Mouse (Mus musculus) G1E (cell line): ENCODE measurements around the gene Plpp4. TPM values are rescaled to one million over a fixed set of nuclear protein-coding genes. Genes with fewer than 3 reads are reported as not detected.

Experiments
- ATAC-seq: 2 replicates; pipeline ENCODE4 v1.8.0; 2016; ENCODE audit warnings: mild to moderate bottlenecking; ENCODE audit not compliant: insufficient number of reproducible peaks, poor library complexity, low FRiP score, severe bottlenecking; ENCODE audit errors: extremely low read depth
- DNase-seq: peaks from one replicate; pipeline ENCODE4 v3.0.0; 2012; ENCODE audit warnings: low spot score
- H3K27me3 ChIP-seq: 2 replicates; pipeline ENCODE4 v1.6.1; 2012; ENCODE audit warnings: mild to moderate bottlenecking, low read length, inconsistent platforms; ENCODE audit not compliant: insufficient read depth
- H3K36me3 ChIP-seq: replicated peaks from 2 replicates; pipeline ENCODE3; 2012; ENCODE audit warnings: mild to moderate bottlenecking, inconsistent platforms
- H3K4me1 ChIP-seq: 2 replicates; pipeline ENCODE4 v1.6.1; 2012; ENCODE audit warnings: low read depth, low read length, inconsistent platforms, mixed read lengths; ENCODE audit not compliant: insufficient read depth
- H3K4me3 ChIP-seq: 2 replicates; pipeline ENCODE4 v1.5.1; 2012; ENCODE audit warnings: low read depth, mild to moderate bottlenecking, inconsistent platforms, low read length, moderate library complexity, mixed read lengths
- H3K9me3 ChIP-seq: replicated peaks from 2 replicates; pipeline ENCODE4 v1.6.1; 2012; ENCODE audit warnings: inconsistent platforms
- CTCF ChIP-seq: IDR thresholded peaks from 2 replicates; pipeline ENCODE4 v1.5.1; 2012; ENCODE audit warnings: low read depth, low read length, inconsistent platforms, mixed read lengths
- GATA1 ChIP-seq: IDR thresholded peaks from 2 replicates; pipeline ENCODE4 v1.6.1; 2012; ENCODE audit warnings: borderline replicate concordance, low read length, inconsistent platforms, mixed read lengths
- GATA2 ChIP-seq: IDR thresholded peaks from 2 replicates; pipeline ENCODE4 v1.6.1; 2012; ENCODE audit warnings: low read depth, low read length, inconsistent platforms, borderline replicate concordance
- POLR2AphosphoS5 ChIP-seq: IDR thresholded peaks from 2 replicates; pipeline ENCODE4 v1.6.1; 2012; ENCODE audit warnings: low read depth, low read length, inconsistent platforms; ENCODE audit not compliant: insufficient replicate concordance
- TAL1 ChIP-seq: conservative IDR thresholded peaks from 2 replicates; pipeline ENCODE4 v1.6.1; 2012; ENCODE audit warnings: low read depth, low read length, inconsistent platforms, mixed read lengths
- polyA plus RNA-seq: library from polyadenylated mRNA; stranded (reverse); fragments of >175 nt; gene quantifications from 2 replicates; pipeline ENCODE4 v1.2.3, GENCODE M21; 2012
- total RNA-seq, 2 experiments: library from RNA; stranded (forward) in 1 of 2; stranded (reverse) in 1 of 2; fragments of 200-1000 nt in 1 of 2; fragments of >200 nt in 1 of 2; fragmentation: Nextera tagmentation in 1 of 2; gene quantifications; 2 replicates each; pipeline ENCODE4 v1.2.3; 2014 to 2017

The Plpp4 gene
- total and polyA plus RNA-seq, 3 experiments: not detected

DNA sequence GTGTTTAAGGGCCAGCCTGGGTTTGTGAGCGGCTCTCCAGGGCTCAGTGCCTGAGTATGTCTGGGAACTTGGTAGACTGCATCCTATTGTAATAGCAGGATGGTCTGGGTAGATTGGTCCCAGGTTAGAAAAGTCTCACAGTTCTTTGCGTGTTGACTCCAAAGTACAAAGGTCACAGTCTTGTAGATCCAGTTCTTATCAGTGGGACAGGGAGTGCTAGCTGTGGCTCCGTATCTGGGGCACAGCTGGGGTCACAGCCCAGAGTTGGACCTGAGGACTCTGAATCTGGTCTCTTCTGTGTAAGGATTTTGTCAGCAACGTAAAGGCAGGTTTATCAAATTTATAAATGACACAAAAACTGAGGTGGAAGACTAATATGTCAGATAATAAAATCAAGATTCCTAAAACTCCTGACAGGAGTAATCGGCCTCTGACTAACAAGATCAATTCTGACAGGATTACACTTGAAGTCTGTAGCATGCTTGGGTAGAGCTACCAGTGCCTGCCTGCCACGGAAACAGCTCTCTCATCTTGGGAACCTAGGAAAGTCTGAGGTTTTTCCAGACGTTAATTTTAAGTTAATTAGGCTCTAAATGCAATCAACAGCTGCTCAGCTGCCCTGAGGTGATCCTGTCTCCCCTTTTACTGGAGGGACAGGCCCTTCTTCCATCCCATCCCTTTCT, 28.5 kb downstream of the Plpp4 start:
- DNase-seq (no peak), ATAC-seq (no peak)
- H3K9me3 ChIP-seq: peaks cover 55% of the 10 kb centered on the region
- H3K36me3 ChIP-seq: no peaks in the 10 kb centered on the region
- no peaks in the 10 kb centered on the region for H3K27me3 ChIP-seq
- H3K4me3 ChIP-seq: no peak overlapping the region
- H3K4me1 ChIP-seq: no peaks in the 10 kb centered on the region
- TF ChIP-seq CTCF (no peak), GATA2 (no peak)

GRCm38 (mm10) chr7:129293211-129293610, 36.4 kb downstream of the Plpp4 start:
- H3K4me3 ChIP-seq: no peak overlapping the region
- ATAC-seq (no peak), DNase-seq (no peak)
- H3K27me3 ChIP-seq: no peaks in the 10 kb centered on the region
- no peaks in the 10 kb centered on the region for H3K36me3 ChIP-seq
- TF ChIP-seq TAL1 (no peak), CTCF (no peak), GATA1 (no peak)
- H3K4me1 ChIP-seq: no peaks in the 10 kb centered on the region
- H3K9me3 ChIP-seq: peaks cover 52% of the 10 kb centered on the region

GRCm38 (mm10) chr7:129301622-129302021, 44.8 kb downstream of the Plpp4 start:
- DNase-seq (no peak), ATAC-seq (no peak)
- Histone ChIP-seq H3K4me1 (no peaks in the 10 kb centered on the region), H3K9me3 (peaks cover 44% of the 10 kb centered on the region), H3K36me3 (no peaks in the 10 kb centered on the region), H3K4me3 (no peak overlapping the region), H3K27me3 (no peaks in the 10 kb centered on the region)
- TF ChIP-seq GATA1: no peak

DNA sequence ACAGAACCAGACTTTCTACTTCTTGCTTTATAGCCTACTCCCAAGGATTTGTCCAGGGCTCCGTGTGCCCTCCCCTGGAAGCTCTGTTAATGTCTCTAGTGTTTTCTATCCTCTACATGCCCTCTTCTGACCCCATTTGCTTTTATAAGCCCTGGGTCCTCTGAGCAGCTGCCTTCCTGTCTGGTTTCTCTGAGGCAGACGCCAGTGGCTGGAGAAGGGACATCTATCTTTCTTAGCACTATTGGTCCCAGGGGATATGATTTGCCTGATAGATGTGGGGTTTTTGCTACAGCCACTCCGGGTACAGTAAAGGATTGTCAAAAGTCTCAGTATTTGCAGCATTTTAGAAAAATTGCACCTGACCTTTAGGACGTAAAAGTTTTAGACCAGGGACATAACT, 46.5 kb downstream of the Plpp4 start:
- DNase-seq: no peak
- TF ChIP-seq GATA2: no peak
- no peak for TF ChIP-seq GATA1
- TF ChIP-seq CTCF: no peak
- Histone ChIP-seq H3K4me3 (no peak overlapping the region), H3K27me3 (no peaks in the 10 kb centered on the region), H3K36me3 (no peaks in the 10 kb centered on the region), H3K4me1 (no peaks in the 10 kb centered on the region), H3K9me3 (peaks cover 45% of the 10 kb centered on the region)
- ATAC-seq: no peak

DNA sequence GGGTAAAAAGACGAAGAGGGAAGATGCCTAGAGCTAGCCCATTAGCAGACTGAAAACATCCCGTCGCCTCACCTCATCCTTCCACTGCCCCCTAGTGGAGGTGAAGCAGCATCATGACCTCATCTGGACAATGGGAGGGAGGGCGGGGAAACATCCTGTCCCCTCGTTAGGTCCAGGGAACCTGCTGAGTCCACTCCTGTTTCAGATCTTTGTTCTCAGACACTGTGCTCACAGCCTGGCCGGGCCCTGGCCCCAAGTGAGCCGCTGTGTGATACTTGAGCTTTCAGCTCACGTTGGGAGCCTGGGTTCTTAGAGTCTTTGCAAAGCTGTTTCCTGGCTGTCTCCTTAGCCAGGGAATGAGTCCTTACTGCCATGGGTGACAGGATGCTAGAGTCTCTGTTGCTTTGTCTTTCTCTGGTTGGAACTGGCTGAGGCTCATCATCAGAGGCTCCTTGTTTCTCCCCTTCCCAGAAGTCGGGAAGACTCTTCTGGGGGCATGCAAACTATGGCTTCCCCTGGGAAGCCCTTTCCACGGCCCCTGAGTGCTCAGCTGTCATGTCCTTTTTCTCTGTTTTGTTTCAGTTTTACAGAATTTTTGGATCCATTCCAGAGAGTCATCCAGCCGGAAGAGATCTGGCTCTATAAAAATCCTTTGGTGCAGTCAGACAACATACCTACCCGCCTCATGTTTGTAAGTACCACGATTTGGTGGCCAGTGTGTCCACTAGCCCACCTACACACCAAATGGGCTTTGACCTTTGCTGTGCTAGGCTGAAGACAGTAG, 50.4 kb downstream of the Plpp4 start:
- ATAC-seq: no peak

DNA sequence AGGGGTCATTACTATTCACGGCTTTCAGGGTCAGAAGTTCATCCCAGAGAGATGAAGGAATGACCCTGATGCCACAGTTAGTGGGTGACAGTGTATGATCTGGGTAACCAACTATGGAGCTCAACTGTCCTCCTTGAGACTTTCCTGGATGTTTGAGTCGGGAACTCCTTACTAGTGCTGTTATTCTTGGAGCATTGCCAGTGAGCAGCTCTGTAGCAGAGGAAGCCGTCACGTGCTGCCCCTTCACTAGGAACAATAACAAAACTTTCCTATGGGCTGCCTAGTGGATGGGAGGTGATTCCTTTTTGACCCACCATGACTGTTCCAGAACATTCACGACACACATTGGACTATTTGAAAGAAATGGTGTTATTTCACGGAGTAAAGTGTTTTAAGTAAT, 51.8 kb downstream of the Plpp4 start:
- Histone ChIP-seq H3K4me1 (no peaks in the 10 kb centered on the region), H3K9me3 (peaks cover 59% of the 10 kb centered on the region), H3K36me3 (no peaks in the 10 kb centered on the region), H3K4me3 (no peak overlapping the region), H3K27me3 (no peaks in the 10 kb centered on the region)
- no peak for ATAC-seq
- TF ChIP-seq CTCF (no peak), TAL1 (no peak), GATA1 (no peak), GATA2 (no peak), POLR2AphosphoS5 (no peak)
- DNase-seq: no peak

More for the DNA sequence above, 50.4 kb downstream of the Plpp4 start:
- TF ChIP-seq GATA1: no peak
- TF ChIP-seq GATA2: no peak
- no peak for TF ChIP-seq POLR2AphosphoS5
- TF ChIP-seq CTCF: no peak
- no peak for TF ChIP-seq TAL1
- H3K36me3 ChIP-seq: no peaks in the 10 kb centered on the region
- H3K27me3 ChIP-seq: no peaks in the 10 kb centered on the region
- H3K4me1 ChIP-seq: no peaks in the 10 kb centered on the region
- no peak overlapping the region for H3K4me3 ChIP-seq
- no peak for DNase-seq
- peaks cover 58% of the 10 kb centered on the region for H3K9me3 ChIP-seq
